Mouse (Mus musculus) bone marrow macrophage, adult 2 months (primary cell): Measurements from ENCODE around the gene Haus5.

Experiments
- CTCF ChIP-seq: IDR thresholded peaks from 2 replicates; pipeline ENCODE4 v1.5.1; 2012; ENCODE audit warnings: low read depth, mild to moderate bottlenecking, low read length, moderate library complexity
- POLR2A ChIP-seq: IDR thresholded peaks from 2 replicates; pipeline ENCODE4 v1.6.1; 2012; ENCODE audit warnings: mild to moderate bottlenecking, low read depth, low read length, borderline replicate concordance

DNA sequence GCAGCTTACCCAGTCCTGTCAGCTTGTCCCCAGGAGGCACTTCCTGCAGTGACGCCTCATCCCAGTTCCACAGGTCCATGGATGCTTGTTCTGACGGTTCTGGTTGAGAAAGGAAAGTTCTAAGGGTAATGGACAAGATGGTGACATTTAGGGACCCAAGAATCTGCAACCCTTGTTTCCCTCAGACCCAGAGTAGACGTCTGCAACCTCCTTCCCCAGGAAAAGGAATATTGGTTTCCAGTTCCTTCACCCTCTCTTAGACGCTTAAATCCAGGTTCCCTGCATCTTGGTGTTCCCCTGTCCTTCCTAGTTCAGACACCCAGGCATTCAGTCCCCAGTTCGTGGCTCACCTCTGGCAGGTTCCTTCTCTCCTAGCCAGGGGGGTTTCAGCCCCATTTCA, 29.0 kb downstream of the Haus5 start, which contains the start of gene Etv2:
- TF ChIP-seq CTCF: no peak
- no peak for TF ChIP-seq POLR2A
